Mouse (Mus musculus) adrenal gland, adult 8-10 months (tissue): ENCODE measurements around the gene Fam219b. TPM values are rescaled to one million over a fixed set of nuclear protein-coding genes. Genes with fewer than 3 reads are reported as not detected.

ENCODE experiments used
- DNase-seq: peaks from one replicate; pipeline ENCODE4 v3.0.0; 2022
- total RNA-seq, 4 experiments: library from RNA; stranded (reverse); gene quantifications; 2 replicates each; pipeline ENCODE4 v1.2.4; 2022

Gene Fam219b
- total RNA-seq, 4 experiments from 2014 or later = 25.5 to 34.9 (median 31.0) TPM

DNA sequence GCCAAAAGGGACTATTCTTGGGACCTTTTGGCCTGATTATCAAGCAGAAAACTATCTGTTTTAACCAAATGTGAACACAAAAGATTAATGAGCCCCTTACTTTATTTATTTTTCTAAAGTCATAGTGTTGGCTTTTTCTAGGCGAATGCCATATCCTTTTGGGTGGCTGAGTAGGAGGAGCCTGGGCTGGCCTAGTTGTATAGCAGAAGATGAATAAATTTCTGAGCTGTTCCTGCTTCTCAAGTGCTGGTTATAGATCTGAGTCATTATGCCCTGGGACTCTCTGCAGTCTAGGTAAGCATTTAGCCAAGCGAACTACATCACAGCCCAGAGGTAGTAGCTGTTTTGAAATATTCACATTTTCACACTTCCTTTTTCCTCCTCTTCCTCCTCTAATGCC lies 11.8 kb upstream of the Fam219b start:
- no peak for DNase-seq

- DNase-seq = no peak
Measured at GRCm38 (mm10) chr9:57526435-57526834, 10.9 kb upstream of the Fam219b start.

GRCm38 (mm10) chr9:57531946-57532345 lies 5.4 kb upstream of the Fam219b start:
- DNase-seq = no peak

DNA sequence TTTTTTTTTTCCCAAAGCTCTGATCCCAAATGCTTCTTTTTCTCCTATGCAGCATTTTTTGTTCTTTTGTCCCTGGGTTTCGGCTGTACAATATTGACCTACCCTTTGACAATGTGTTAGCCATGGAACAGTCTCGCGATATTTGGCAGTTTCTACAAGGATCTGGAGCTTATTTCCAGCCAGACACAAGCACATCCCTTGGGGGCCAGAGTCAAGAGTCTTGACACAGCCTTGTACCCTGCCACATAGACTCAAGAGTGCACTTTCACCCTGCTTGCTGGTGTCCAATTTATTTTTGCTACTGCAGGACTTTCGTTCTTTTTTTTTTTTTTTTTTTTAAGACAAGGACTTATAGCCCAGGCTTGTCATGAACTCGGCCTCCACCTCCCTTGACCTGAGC lies 966 bp upstream of the Fam219b start:
- no peak for DNase-seq

GRCm38 (mm10) chr9:57537728-57538181 lies 427 bp downstream of the Fam219b start:
- DNase-seq = no peak

DNA sequence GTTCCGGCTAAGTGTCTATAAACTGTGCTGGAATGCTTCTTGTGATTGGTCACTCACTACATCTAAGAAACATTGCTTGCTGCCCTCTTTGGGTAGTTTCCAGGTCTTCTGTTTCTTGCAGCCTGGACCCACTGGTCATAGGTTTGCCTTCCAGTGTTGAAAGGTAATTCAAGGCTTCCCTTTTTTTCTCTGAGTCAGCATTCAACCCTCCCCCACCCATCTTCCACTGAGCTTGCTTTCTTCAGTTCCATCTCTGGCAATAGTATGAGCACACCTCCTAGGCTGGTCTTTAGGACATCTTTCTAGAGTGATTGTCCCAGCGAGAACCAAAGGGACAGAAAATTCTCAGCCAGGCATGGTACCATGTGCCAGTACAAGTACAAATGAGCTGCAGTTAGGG lies 2.2 kb downstream of the Fam219b start:
- no peak for DNase-seq

DNA sequence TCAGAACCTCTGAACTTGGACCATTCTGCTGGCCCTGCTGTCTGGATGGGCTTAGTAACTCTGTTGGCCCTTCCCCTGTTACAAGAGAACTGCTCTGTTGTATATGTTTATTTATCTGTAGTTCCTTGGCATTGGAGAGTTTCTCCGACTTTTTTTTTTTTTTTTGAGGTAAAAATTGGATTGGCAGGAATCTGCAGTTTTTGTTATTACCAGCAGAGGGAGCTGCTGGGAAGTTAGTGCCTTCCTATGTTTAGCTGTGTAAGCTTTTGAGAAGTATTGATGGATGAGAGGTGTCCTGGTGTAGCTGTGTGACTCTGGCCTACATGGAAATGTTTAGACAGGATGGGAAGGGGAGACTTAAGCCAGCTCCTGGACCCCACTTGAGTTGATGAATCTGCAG lies 4.0 kb downstream of the Fam219b start:
- no peak for DNase-seq

GRCm38 (mm10) chr9:57543951-57544350 lies 6.6 kb downstream of the Fam219b start:
- no peak for DNase-seq

DNA sequence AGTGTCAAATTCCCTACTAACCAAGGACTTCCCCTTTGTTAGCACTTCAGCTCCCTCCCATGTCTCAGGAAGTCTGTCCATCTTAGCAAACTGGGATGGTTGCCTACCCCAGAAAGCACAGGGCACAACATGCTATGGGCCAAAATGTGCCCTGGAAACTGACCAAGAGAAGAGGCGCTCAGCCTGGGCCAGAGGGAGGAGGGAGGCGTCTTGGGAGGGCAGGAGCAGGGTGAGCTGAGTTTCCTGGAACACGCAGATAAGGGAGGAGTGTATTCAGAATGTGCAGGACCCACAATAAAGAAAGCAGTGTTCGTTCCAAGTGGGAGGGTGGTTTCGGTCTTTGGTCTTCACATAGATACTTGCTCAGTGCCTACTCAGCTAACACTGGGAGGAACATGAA lies 10.0 kb downstream of the Fam219b start:
- no peak for DNase-seq

- no peak for DNase-seq
Measured at GRCm38 (mm10) chr9:57547869-57548268, 10.5 kb downstream of the Fam219b start.

GRCm38 (mm10) chr9:57549186-57549585 lies 11.9 kb downstream of the Fam219b start:
- no peak for DNase-seq

- DNase-seq = peak; percentile 64
Measured at GRCm38 (mm10) chr9:57550126-57550862, 13.0 kb downstream of the Fam219b start.

- DNase-seq = no peak
Measured at GRCm38 (mm10) chr9:57552139-57552887, 15.0 kb downstream of the Fam219b start, which contains the start of gene Mpi. Gene Mpi (minus strand): TSS chr9:57552763.

DNA sequence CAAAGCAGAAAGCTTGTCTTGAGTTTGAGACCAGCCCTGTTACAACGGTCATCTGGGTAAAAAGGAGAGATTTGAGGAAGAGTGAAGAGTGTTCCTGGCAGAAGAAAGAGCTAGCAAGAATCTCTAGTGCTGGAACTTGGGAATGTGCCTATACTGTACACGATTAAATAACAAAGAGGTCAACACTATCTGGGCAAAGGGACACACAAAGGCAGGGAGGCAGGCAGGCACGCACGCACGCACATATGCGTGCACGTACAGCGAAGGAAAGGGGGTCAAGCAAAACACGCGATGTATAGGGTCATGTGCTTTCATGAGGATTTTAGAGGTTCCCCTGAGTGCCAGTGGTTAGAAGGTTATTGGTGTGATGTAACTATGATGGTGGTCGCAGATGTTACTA lies 15.8 kb downstream of the Fam219b start:
- no peak for DNase-seq

DNA sequence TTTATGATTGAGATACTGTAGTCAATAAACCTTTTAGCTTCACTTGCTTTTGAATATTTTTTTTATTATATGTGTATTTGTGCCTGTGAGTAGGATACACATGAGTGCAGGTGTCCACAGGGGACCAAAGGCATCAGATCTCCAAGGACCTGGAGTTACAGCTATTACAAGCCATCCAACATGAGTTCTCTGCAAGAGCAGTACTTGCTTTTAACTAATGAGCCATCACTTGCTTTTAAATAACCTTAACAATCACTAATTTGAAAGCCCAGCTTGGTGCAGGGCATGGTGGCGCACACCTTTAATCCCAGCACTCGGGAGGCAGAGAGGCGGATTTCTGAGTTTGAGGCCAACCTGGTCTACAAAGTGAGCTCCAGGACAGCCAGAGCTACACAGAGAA lies 17.4 kb downstream of the Fam219b start:
- DNase-seq = no peak

GRCm38 (mm10) chr9:57557215-57557614 lies 19.9 kb downstream of the Fam219b start:
- no peak for DNase-seq

DNA sequence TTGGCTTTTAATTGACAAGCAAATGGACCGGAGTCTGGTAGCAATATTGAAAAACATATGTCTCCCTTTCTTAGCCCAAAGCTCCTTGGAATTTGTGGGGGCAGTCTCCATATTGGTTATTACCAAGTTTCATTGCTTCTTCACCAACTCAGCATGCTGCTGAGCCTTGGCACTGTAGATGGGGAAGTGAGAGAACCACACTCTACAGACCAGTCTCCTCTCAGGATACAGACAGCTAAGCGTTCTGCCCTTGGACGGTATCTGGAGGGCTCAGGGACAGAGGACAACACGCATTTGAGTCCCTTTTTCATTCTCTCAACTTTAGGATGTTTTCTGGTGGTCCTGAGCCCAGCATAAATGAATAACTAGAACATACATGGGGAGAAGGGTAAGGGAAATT lies 21.3 kb downstream of the Fam219b start:
- DNase-seq = no peak

GRCm38 (mm10) chr9:57559568-57559967 lies 22.2 kb downstream of the Fam219b start:
- DNase-seq = no peak

DNA sequence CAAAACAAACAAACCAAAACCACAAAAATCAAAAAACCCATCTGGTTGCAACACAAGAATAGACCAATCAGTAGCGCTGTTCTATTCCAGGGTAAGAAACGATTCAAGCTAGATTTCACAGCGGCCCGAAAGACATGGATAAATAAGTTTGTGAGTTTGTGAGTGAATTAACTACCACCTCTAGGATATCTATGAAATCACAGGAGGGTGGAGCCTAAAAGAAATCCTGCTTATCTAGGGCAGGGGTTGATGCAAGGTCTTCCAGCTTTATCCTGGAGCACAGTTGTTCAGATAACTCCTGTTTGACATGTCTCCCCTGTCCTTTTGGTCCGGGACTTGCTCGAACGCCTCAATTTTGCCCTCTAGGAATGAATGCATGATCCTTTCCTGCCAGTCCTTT lies 22.9 kb downstream of the Fam219b start:
- no peak for DNase-seq

- peak; percentile 89 for DNase-seq
Measured at GRCm38 (mm10) chr9:57560861-57561710, 23.8 kb downstream of the Fam219b start, which contains the start of gene Scamp2. Gene Scamp2 (plus strand): TSS chr9:57560943.

DNA sequence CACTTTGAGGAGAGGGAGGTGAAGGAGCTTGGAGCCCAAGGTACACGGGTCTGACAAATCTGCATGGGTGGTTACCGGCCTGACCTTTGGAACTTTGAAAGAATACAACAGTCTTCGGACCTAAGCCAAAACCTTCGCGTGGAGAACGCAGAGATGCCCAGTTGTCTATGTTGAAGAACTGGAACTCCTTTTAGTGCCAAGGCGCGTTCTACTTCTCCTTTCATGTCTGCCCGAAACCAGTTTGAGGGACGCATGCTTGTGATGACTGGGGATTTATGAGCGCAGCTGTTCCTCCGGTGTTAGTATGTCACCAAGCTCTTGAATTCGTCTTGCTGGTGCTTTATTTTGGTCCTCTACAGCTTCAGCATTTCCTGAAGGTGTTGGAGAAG lies 24.4 kb downstream of the Fam219b start:
- DNase-seq = no peak

DNA sequence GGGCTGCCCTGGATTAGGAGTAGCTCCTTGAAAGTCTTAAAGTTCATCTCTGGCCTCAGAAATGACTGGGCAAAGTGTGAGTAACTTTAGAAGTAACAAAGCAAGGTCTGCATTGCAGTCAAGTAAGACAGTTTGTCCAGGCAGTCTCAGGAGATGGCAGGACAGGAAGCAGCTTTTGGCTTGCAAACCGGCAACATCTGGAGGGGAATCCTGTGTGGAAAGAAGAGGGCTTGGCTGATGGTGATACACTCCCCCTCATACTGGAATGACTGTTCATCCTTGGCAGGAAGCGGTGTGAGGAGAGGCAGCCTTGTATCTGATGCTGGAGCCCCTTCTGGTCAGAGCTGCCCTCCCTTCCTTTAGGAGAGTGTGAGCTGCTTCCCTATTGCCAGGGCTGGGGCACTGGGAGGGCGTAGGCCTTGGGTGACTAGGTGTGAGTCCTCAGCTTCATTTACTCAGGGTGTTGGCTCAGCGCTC lies 25.6 kb downstream of the Fam219b start:
- no peak for DNase-seq

DNA sequence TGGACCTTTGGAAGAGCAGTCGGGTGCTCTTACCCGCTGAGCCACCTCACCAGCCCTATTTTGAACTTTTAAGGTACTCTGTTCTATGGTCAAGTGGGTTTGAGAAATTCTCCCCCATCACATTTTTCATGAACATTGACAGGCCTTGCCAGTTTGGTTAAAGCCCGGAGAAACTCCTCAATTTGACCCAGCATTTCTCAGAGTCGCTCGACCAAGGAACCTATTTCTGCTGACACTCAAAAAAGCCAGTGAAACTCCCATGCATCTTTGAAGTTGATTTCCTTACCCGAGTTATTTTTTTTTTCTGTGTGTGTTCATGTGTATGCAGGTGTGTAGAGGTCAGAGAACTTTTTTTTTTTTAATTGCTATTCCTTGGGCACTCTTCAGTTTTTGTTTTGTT lies 27.3 kb downstream of the Fam219b start:
- no peak for DNase-seq
